Mouse (Mus musculus): Measurements from ENCODE around the gene Ngrn.

Ngrn gene

GRCm38 (mm10) chr7:80261372-80261990 lies 466 bp downstream of the Ngrn start:
- DNase-seq (ENCODE audit: extremely low read depth, low read depth) = no peak

- DNase-seq (ENCODE audit: extremely low read depth, low read depth) = no peak
These were observed 3.6 kb downstream of the Ngrn start for GRCm38 (mm10) chr7:80264606-80265005.

- no peak for DNase-seq (ENCODE audit: extremely low read depth, low read depth)
These were observed 6.7 kb downstream of the Ngrn start for GRCm38 (mm10) chr7:80267764-80268163.

GRCm38 (mm10) chr7:80268897-80269750 lies 8.1 kb downstream of the Ngrn start, which contains the start of gene Vps33b:
Gene Vps33b (plus strand): TSS chr7:80269649.
- DNase-seq (ENCODE audit: extremely low read depth, low read depth) = peak; percentile 89

- no peak for DNase-seq (ENCODE audit: extremely low read depth, low read depth)
These were observed 8.8 kb downstream of the Ngrn start for GRCm38 (mm10) chr7:80269751-80270255.

GRCm38 (mm10) chr7:80273456-80273855 lies 12.4 kb downstream of the Ngrn start:
- DNase-seq (ENCODE audit: extremely low read depth, low read depth) = no peak

- no peak for DNase-seq (ENCODE audit: extremely low read depth, low read depth)
These were observed 15.4 kb downstream of the Ngrn start for GRCm38 (mm10) chr7:80276374-80276773.

- DNase-seq (ENCODE audit: extremely low read depth, low read depth) = no peak
These were observed 19.0 kb downstream of the Ngrn start for GRCm38 (mm10) chr7:80280032-80280431.

- DNase-seq (ENCODE audit: extremely low read depth, low read depth) = no peak
These were observed 20.0 kb downstream of the Ngrn start for GRCm38 (mm10) chr7:80280998-80281397.

GRCm38 (mm10) chr7:80281646-80282045 lies 20.6 kb downstream of the Ngrn start:
- DNase-seq (ENCODE audit: extremely low read depth, low read depth) = no peak

GRCm38 (mm10) chr7:80283226-80283918 lies 22.4 kb downstream of the Ngrn start:
- no peak for DNase-seq (ENCODE audit: extremely low read depth, low read depth)

GRCm38 (mm10) chr7:80284391-80284790 lies 23.4 kb downstream of the Ngrn start:
- no peak for DNase-seq (ENCODE audit: extremely low read depth, low read depth)

GRCm38 (mm10) chr7:80285725-80286124 lies 24.7 kb downstream of the Ngrn start:
- no peak for DNase-seq (ENCODE audit: extremely low read depth, low read depth)

- no peak for DNase-seq (ENCODE audit: extremely low read depth, low read depth)
These were observed 26.7 kb downstream of the Ngrn start for GRCm38 (mm10) chr7:80287736-80288135.

GRCm38 (mm10) chr7:80294062-80294763 lies 33.2 kb downstream of the Ngrn start, which contains the start of gene Prc1:
Gene Prc1 (plus strand): TSS chr7:80294450.
- DNase-seq (ENCODE audit: extremely low read depth, low read depth) = peak; percentile 92

GRCm38 (mm10) chr7:80294764-80295648 lies 34.0 kb downstream of the Ngrn start:
- peak; percentile 41 for DNase-seq (ENCODE audit: extremely low read depth, low read depth)

- no peak for DNase-seq (ENCODE audit: extremely low read depth, low read depth)
These were observed 35.4 kb downstream of the Ngrn start for GRCm38 (mm10) chr7:80296462-80296861.

- DNase-seq (ENCODE audit: extremely low read depth, low read depth) = no peak
These were observed 36.0 kb downstream of the Ngrn start for GRCm38 (mm10) chr7:80297041-80297440.

GRCm38 (mm10) chr7:80298754-80299153 lies 37.7 kb downstream of the Ngrn start:
- no peak for DNase-seq (ENCODE audit: extremely low read depth, low read depth)

- DNase-seq (ENCODE audit: extremely low read depth, low read depth) = no peak
These were observed 38.6 kb downstream of the Ngrn start for GRCm38 (mm10) chr7:80299568-80299967.
